Mouse (Mus musculus) WW6 (cell line): Measurements from ENCODE around the gene Gm10477.
"Not testable (repeated sequence)": the region's sequence is repeated elsewhere in the genome, so short reads cannot be mapped to it uniquely, and the experiment has no call there.

Source experiments
- DNase-seq: peaks from one replicate; pipeline ENCODE4 v3.0.0-alpha.2; 2013; ENCODE audit warnings: low read depth, low spot score

Gene Gm10477

GRCm38 (mm10) chrX:56524442-56524841, at the start of gene Gm10477:
Gene Gm10477, plus strand, starts transcription at chrX:56524742.
- not testable (repeated sequence) for DNase-seq

GRCm38 (mm10) chrX:56477553-56477952, 47.0 kb upstream of the Gm10477 start:
- DNase-seq: no peak

- DNase-seq: no peak
These were observed 42.6 kb upstream of the Gm10477 start for GRCm38 (mm10) chrX:56481906-56482305.

- peak; percentile 9 for DNase-seq
These were observed 34.8 kb upstream of the Gm10477 start for GRCm38 (mm10) chrX:56489758-56490157.

- DNase-seq: no peak
These were observed 27.3 kb upstream of the Gm10477 start for GRCm38 (mm10) chrX:56497241-56497640.

GRCm38 (mm10) chrX:56531266-56531665, 6.7 kb downstream of the Gm10477 start:
- DNase-seq: no peak

- no peak for DNase-seq
These were observed 12.6 kb downstream of the Gm10477 start for GRCm38 (mm10) chrX:56537162-56537561.

- DNase-seq: no peak
These were observed 25.0 kb downstream of the Gm10477 start, which contains the start of gene Gm648 for GRCm38 (mm10) chrX:56549506-56549905. Gene Gm648, minus strand, starts transcription at chrX:56549606.

- no peak for DNase-seq
These were observed 29.0 kb downstream of the Gm10477 start for GRCm38 (mm10) chrX:56553584-56553983.

GRCm38 (mm10) chrX:56572465-56572864, 47.9 kb downstream of the Gm10477 start:
- no peak for DNase-seq
